Mouse (Mus musculus): ENCODE measurements at regions not wholly inside any gene's neighbourhood (a gene's known extent, or its start where the extent isn't known, plus 50 kb on each side); places are given as distances from the start of the nearest gene placed in this dataset.
"Not testable (repeated sequence)": the region's sequence is repeated elsewhere in the genome, so short reads cannot be mapped to it uniquely, and the experiment has no call there.

- no peak for DNase-seq (ENCODE audit: extremely low spot score in 1 of 2, low spot score in 1 of 2)
Measured at GRCm38 (mm10) chr1:30564757-30565156, 309.0 kb downstream of the Phf3 start.

DNA sequence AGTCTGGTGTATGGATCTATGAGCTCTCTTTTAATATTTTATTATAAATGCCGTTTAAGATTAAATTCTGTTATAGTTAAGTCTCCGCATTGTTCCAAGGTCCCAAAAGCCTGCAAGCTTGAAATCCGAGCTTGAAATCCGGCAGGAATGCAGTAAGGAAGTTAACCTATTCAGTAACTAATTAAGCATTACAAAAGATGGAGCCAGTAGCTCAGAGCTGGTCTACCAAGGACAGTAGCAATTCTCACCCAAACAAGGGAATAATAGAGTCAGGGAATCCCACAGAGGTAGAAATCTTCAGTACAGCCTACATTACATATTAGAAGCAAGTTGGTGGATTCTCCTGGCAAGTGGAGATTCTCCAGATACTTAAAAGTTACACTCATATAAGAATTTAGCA is 325.0 kb downstream of the Phf3 start:
- DNase-seq (ENCODE audit: extremely low spot score in 1 of 2, low spot score in 1 of 2), result not testable (repeated sequence)

DNA sequence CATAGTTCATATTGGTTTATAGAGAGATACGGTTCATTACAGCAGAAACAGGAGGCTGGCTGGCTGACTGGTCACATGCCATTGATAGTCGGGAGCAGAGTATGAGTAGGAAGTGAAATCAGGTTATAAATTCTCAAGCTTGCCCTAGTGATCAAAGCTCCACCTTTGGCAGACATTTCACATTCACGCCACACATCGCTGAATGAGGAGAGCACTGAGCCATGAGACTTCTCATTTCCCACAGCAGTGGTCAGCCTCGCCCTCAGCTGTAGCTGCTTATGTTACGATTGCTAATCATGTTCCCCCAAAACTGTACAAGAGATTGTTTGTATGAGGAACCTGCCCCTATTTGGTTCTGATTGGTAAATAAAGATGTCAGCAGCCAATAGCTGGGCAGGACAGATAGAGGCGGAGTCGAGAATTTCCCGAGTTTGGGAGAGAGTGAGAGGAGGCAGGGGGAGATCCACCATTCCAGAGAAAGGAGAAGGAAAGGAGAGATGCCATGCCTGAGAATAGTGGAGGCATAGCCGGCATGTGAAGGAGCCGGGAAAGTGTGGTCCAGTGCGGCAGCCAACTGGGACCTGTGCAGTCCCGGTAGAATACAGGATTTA is 333.5 kb downstream of the Phf3 start:
- no peak for DNase-seq (ENCODE audit: extremely low spot score in 1 of 2, low spot score in 1 of 2)

DNA sequence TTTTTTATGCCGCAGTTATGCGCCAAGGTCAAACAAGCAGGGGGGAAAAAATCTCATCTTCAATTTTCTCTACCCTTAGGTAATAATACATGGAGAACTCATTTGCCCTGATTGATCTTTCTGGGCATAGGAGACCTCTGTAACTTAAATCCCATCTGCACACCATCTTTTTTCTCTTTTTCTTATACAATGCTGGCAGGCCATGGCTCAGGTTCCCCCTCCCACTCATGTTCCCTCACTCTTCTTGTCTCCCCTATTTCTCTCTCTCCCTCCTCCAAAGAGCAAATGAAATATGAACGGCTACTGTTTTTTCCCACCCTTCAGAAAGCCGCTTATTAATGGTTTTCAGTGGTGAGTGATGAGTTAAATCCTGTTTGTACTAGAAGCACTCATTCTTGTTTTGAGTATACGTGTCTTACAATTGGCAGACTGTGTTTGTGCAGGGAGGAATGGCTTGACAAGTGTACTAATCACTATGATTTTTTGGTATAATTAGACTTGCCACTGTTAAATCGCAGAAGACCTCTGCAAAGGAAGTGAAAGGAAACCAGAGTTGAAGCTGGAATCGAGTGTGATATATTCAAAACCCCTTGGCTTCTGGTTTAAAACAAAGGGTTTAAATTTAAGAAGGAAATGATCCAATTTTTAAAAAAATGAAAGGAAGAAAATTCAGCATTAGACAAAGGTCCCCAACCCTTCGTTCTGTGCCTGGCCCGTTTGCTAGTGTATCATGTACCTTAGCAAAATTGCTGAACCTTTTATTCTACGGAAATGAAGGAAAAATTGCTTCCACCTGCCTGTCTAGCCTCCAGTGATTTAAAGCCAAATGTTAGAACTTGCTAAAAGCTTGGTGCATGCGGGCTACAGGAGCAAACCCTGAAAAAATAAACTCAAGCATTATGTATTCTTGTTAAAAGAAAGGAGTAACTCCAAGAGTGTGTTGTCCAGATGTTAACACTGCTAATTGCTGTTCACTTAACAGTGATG is 336.4 kb downstream of the Phf3 start:
- no peak for DNase-seq (ENCODE audit: extremely low spot score in 1 of 2, low spot score in 1 of 2)

DNA sequence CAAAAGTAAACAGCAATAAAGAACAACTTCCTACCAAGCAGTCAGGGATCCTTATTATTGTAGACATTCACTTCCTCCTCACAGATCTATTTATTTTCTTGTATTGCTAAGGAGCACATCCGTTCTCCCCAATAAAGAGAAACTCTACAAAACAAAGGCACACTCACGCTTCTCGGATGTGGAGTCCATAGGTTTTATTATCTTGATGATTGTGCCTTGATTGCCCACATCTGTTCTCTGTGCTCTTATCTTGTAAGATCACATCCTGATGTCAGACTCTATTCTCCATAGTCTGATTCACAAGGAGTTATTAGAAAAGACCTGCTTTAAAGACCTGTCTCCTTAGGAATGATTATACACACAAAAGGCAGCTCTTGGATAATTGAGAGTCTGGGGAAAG is 356.4 kb downstream of the Phf3 start:
- DNase-seq (ENCODE audit: extremely low spot score in 1 of 2, low spot score in 1 of 2), result no peak

DNA sequence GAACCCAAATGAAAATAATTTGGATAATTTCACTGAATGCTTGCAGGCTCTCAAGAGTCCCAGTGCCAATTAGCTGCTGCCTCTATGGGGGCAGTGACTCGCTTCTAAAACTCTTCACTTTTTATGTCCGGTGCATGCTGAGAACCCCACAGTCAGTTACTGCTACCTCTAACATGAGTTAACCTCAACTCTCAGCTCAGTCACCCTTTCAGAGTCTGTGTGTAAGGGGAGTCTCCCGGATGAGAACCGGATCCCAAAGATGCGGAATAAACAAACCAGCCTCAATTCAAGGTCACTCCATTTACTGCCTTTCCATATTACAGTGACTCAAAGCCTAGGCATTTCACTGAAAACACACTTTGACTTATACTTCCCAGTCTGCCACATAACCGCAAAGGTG is 357.9 kb downstream of the Phf3 start:
- DNase-seq (ENCODE audit: extremely low spot score in 1 of 2, low spot score in 1 of 2), result no peak

DNA sequence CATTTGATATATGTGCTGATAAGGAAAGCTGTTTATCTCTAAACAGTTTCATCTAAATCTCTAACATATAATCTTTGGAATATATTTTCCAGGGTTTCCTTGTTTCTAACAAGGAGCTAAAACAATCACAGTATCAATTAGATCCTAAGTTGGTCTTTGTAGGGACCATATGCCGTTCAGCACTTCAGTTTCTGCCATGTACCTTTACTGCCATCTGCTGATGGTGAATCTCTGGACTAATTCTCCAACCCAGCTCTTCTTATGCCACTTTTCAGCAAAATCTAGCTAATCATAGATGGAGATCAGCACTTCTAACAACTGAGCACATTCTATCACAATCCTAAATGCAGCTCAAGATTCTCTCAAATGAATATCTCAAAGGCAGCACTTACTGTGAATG is 370.5 kb downstream of the Phf3 start:
- DNase-seq (ENCODE audit: extremely low spot score in 1 of 2, low spot score in 1 of 2), result peak in 1 of 2 experiments; percentile 79

DNA sequence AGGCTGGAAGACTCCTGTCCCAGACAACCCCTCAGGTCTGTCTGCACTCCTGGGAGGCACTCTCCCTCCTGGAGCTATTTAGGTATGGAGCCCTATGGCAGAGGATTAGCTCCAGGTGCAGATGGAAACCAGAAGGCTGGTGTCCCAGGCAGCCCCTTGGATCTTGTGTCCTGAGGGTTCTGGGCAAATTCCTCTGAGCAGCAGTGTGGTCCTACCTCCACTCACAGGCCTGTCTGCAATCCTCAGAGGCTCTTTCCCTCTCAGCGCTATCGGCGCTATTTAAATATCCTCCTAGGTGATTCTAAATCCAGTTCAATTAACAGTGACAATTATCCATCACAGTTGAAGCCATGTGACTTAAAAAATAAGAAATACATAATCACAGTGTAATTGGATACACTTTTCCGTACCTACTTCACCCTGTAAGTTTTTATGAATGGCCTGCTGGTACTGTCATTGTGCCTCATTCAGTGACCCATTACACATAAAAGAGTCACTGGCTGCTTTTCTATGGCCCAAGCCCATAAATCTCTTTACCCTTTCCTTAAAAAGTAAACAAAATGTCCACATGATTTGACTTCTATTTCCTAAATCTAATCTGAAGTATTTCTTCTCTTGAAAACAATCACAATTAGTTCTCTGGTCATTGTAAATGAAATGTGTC is 413.3 kb downstream of the Phf3 start:
- no peak for DNase-seq (ENCODE audit: extremely low spot score in 1 of 2, low spot score in 1 of 2)

DNA sequence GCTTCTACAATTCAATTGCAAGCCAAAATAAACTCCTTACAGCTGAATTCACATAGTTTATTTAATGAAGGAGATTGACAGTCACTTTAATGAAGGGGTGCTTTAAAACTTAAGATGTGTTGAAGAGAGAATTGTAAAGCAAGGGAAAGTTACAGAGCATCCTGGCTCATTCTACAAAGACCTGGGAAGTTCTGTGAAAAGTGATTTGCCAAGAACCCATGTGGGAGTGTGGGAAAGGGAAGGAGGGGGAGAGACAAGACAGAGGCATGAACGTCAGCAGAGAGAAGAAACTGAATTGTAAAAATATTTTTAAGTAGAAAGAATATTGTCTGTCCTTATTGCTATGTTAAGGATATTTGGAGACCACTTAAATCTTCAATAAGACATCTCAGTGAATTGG is 435.8 kb downstream of the Phf3 start:
- DNase-seq (ENCODE audit: extremely low spot score in 1 of 2, low spot score in 1 of 2), result peak in 1 of 2 experiments; percentile 47

DNA sequence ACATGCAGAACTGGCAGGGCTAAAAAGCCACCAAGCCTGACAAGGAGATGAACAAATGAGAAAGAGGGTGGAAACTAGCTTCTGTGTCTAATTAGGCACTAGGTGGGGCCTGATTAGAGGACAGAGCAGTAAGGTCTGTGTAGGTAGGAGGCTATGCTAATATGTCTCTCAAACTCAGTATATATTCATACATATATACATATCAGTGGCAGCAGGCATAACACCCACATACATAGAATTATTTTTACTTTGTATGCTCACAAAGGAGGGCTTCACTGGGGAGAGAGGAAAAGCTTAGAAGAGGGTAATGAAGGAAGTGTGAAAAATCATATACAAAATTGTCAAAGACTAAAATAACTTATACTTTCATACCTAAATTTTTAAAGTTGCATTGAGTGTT is 457.1 kb downstream of the Phf3 start:
- DNase-seq (ENCODE audit: extremely low spot score in 1 of 2, low spot score in 1 of 2), result peak in 1 of 2 experiments; percentile 17

GRCm38 (mm10) chr1:30414881-30415439 is 458.8 kb downstream of the Phf3 start:
- DNase-seq (ENCODE audit: extremely low spot score in 1 of 2, low spot score in 1 of 2), result no peak
